Mouse (Mus musculus): ENCODE results near the gene Pfkp.

DNA sequence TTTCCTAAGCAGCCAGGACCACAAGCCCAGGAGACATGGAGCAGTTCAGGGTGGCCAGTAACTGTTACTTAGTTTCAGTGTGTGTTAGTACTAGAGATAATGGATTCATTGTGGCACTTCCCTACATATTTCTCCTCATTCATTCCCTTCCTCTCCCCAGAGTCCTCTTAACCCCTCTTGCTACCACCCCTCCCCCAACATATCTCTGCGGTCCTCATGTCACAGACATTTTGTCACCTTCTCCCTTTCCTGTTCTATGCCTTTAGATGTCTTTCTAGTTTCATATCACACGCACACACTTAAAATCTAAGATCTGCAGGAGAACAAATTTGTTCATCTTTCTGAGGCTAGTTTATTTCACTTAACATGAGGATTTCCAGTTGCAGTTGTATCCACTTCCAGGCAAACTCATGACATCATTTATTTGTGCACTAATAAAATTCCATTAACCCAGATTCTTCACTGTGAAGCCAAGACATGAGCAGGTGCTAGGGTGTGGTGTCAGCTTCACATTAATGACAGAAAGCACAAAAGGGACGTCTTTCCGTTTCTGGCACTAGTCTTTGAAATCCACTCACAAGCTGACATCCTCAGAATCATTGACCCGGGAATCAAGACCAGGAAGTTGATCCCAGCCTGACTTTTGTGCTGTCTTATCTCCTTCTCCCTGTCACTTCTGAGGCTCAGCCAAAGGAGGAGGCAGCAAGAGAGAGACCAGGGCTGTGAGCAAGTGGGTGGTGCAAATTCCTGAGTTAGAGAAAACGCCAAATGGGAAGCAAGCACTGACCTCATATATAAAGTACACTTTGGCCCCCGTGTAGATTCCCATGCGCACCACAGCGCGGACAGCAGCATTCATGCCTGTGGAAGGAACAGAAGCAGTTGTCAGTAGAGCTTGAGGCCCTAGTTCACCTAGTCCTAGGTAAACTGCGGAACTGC lies 13.2 kb downstream of the Pfkp start:
- TF ChIP-seq CTCF (IDR thresholded peaks at IDR 0.05; ENCODE audit: insufficient read depth, low read depth, low read length) (no peak), POLR2A (IDR thresholded peaks at IDR 0.05; ENCODE audit: insufficient read depth, low read depth, low read length) (no peak)

All from olfactory bulb, adult 2 months (tissue).